Mouse (Mus musculus): ENCODE data around the gene Dpyd. TPM values are rescaled to one million over a fixed set of nuclear protein-coding genes. Genes with fewer than 3 reads are reported as not detected.

Gene Dpyd
- total and polyA plus RNA-seq, 2 experiments from 2014 or later = 3.7 to 4.1 TPM

DNA sequence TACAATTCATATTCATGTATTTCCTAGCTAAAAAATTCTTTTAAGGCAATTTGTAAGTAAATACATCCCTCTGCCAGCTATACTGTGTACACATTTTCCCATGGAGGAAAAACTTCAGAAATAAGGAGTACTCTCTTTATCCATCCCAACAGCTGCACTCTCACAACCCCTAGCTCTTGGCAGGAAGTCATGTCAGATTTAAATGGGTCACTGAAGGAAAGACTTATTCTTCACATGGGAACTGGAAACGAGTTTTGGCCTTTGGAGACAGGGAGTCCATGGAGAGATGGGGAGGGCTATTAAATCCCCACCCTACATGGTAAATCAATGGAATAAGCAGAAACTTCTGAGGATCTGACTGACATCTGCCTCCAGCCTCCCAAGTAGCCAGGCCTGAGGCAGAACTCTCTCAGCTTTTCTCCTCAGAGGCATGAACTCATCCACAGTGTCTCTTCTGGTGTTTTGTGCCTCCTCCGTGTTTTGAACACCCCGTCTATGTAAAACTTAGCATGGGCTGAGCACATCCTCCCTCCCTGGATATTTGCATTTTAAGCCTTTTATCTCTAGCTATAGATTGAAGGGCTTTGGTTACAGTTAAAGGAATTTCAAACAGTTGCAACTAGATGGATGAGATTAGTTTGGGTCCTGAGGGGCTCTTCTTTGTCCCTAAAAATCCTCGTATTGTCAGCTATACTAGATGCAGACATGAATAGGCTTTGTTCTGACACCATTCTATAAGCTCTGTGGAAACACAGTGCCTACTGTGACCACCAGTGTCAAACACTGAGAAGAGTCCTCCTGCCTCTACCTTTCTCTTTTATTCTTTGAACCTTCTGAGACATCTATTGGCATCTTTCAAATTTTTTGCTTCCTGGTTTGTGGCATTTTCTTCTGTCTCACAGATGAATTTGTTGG is 288.9 kb downstream of the Dpyd start:
- Histone ChIP-seq H3K9ac (replicated peaks; ENCODE audit: low read length) (no peak overlapping the region), H3K4me2 (ENCODE audit: low read depth, low read length) (no peak overlapping the region), H3K27ac (no peak overlapping the region), H3K9me3 (ENCODE audit: low read length) (no peaks in the 10 kb centered on the region), H3K4me1 (ENCODE audit: insufficient read depth, low read length) (no peaks in the 10 kb centered on the region), H3K36me3 (ENCODE audit: insufficient read depth, low read length) (no peaks in the 10 kb centered on the region), H3K4me3 (ENCODE audit: low read length) (no peak overlapping the region), H3K27me3 (ENCODE audit: insufficient read depth, low read length) (no peaks in the 10 kb centered on the region)
- ATAC-seq (no peak), DNase-seq (ENCODE audit: low spot score) (no peak)
- 21% methylated on average over 4 of the region's 4 CpGs for WGBS
- TF ChIP-seq CTCF (IDR thresholded peaks at IDR 0.05; ENCODE audit: low read depth) = no peak

GRCm38 (mm10) chr3:118852711-118853110 is 290.8 kb downstream of the Dpyd start:
- H3K4me2 ChIP-seq (ENCODE audit: low read depth, low read length) = no peak overlapping the region
- H3K36me3 ChIP-seq (ENCODE audit: insufficient read depth, low read length) = no peaks in the 10 kb centered on the region
- WGBS = 82% methylated on average over 5 of the region's 5 CpGs
- H3K9ac ChIP-seq (replicated peaks; ENCODE audit: low read length) = no peak overlapping the region
- H3K27ac ChIP-seq = no peak overlapping the region
- H3K4me1 ChIP-seq (ENCODE audit: insufficient read depth, low read length) = no peaks in the 10 kb centered on the region
- no peaks in the 10 kb centered on the region for H3K27me3 ChIP-seq (ENCODE audit: insufficient read depth, low read length)
- no peak overlapping the region for H3K4me3 ChIP-seq (ENCODE audit: low read length)
- TF ChIP-seq CTCF (IDR thresholded peaks at IDR 0.05; ENCODE audit: low read depth) = no peak
- DNase-seq (ENCODE audit: low spot score) = no peak
- H3K9me3 ChIP-seq (ENCODE audit: low read length) = no peaks in the 10 kb centered on the region
- no peak for ATAC-seq

DNA sequence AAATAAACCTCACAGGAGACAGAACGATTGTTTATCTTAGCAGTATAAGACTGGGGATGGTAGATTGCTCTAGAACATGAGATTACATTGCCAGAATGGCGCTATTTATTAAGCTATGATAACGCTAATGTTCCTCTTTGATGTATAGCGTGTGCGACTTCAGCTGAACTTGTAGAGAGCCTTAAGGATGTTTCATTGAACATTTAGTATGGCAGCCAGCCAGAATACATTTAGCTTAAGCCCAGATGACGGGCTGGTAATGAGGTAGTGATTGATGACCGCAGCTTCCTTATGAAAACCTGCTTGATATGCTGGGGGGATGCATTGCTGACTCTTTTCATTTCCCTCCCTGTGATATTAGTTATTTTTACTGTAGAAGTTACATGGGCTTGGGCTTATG is 293.5 kb downstream of the Dpyd start:
- H3K4me2 ChIP-seq (ENCODE audit: low read depth, low read length) = no peak overlapping the region
- no peaks in the 10 kb centered on the region for H3K36me3 ChIP-seq (ENCODE audit: insufficient read depth, low read length)
- H3K9me3 ChIP-seq (ENCODE audit: low read length) = no peaks in the 10 kb centered on the region
- no peak for TF ChIP-seq CTCF (IDR thresholded peaks at IDR 0.05; ENCODE audit: low read depth)
- no peak overlapping the region for H3K4me3 ChIP-seq (ENCODE audit: low read length)
- 57% methylated on average over 7 of the region's 7 CpGs for WGBS
- H3K27me3 ChIP-seq (ENCODE audit: insufficient read depth, low read length) = no peaks in the 10 kb centered on the region
- H3K9ac ChIP-seq (replicated peaks; ENCODE audit: low read length) = no peak overlapping the region
- ATAC-seq (no peak), DNase-seq (ENCODE audit: low spot score) (peak; percentile 44)
- no peak overlapping the region for H3K27ac ChIP-seq
- no peaks in the 10 kb centered on the region for H3K4me1 ChIP-seq (ENCODE audit: insufficient read depth, low read length)

DNA sequence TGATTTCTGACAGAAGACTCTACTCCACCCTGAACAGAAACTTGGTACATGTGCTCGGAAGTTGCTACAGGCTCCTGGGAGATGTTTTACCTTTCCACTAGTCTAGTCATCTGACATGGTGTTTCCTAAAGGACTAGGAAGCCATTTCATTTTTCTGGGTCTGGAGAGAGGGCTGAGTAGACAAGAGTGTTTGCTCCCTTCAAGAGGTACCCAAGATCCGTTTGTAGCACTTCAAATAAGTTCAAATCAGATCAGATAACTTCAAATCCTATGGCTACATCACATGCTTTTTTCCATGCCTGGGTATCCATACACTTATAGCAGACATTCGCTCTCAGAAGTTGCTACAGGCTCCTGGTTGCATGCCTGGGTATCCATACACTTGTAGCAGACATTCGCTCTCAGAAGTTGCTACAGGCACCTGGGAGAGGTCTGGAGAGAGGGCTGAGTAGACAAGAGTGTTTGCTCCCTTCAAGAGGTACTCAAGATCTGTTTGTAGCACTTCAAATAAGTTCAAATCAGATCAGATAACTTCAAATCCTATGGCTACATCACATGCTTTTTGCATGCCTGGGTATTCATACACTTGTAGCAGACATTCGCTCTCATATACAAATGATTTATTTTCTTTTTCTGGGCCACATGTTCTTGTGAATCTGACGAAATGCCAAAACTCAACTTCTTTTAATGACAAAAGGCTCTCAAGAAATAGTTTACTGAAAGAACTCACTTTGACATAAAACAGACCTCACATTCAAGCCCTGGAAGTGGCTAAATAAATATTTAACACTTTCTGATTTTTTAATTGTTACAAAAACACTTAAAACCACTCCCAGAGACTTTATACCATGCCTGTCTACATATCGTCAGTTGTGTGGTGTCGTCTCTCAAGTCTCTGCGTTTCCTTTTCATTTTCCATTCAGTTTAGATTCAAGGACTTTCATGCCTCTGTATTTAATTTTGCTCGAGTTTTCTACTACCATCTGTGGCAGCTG is 307.5 kb downstream of the Dpyd start:
- no peaks in the 10 kb centered on the region for H3K9me3 ChIP-seq (ENCODE audit: low read length)
- H3K4me2 ChIP-seq (ENCODE audit: low read depth, low read length) = no peak overlapping the region
- no peak for TF ChIP-seq CTCF (IDR thresholded peaks at IDR 0.05; ENCODE audit: low read depth)
- DNase-seq (ENCODE audit: low spot score) = no peak
- no peak for ATAC-seq
- H3K27ac ChIP-seq = no peak overlapping the region
- H3K4me1 ChIP-seq (ENCODE audit: insufficient read depth, low read length) = no peaks in the 10 kb centered on the region
- H3K9ac ChIP-seq (replicated peaks; ENCODE audit: low read length) = no peak overlapping the region
- H3K36me3 ChIP-seq (ENCODE audit: insufficient read depth, low read length) = no peaks in the 10 kb centered on the region
- H3K4me3 ChIP-seq (ENCODE audit: low read length) = no peak overlapping the region
- 87% methylated on average over 10 of the region's 10 CpGs for whole genome bisulfite sequencing
- no peaks in the 10 kb centered on the region for H3K27me3 ChIP-seq (ENCODE audit: insufficient read depth, low read length)

DNA sequence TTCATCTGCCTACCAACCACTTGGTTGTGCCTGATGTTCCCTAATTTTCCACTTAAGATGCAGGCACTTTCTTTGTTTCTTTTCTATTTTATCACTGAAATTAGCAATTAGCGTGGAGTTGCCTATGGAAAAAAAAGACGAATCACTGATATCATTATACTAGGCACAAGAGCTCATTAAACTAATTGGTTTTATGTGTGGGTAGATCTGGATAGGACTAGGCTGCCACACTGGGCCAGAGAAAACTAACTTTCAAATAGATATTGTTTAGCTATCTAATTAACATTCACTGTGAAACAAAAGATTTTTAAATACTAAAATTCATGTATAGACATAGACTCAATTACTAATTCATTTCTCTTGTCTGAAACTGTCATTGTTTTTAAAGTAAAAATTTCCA is 313.9 kb downstream of the Dpyd start:
- no peak overlapping the region for H3K4me3 ChIP-seq (ENCODE audit: low read length)
- no peaks in the 10 kb centered on the region for H3K4me1 ChIP-seq (ENCODE audit: insufficient read depth, low read length)
- no peak for TF ChIP-seq CTCF (IDR thresholded peaks at IDR 0.05; ENCODE audit: low read depth)
- no peak for ATAC-seq
- WGBS = 64% methylated on average over 2 of the region's 2 CpGs
- no peak overlapping the region for H3K9ac ChIP-seq (replicated peaks; ENCODE audit: low read length)
- no peak overlapping the region for H3K27ac ChIP-seq
- no peak overlapping the region for H3K4me2 ChIP-seq (ENCODE audit: low read depth, low read length)
- H3K36me3 ChIP-seq (ENCODE audit: insufficient read depth, low read length) = no peaks in the 10 kb centered on the region
- DNase-seq (ENCODE audit: low spot score) = no peak
- no peaks in the 10 kb centered on the region for H3K27me3 ChIP-seq (ENCODE audit: insufficient read depth, low read length)
- H3K9me3 ChIP-seq (ENCODE audit: low read length) = no peaks in the 10 kb centered on the region

DNA sequence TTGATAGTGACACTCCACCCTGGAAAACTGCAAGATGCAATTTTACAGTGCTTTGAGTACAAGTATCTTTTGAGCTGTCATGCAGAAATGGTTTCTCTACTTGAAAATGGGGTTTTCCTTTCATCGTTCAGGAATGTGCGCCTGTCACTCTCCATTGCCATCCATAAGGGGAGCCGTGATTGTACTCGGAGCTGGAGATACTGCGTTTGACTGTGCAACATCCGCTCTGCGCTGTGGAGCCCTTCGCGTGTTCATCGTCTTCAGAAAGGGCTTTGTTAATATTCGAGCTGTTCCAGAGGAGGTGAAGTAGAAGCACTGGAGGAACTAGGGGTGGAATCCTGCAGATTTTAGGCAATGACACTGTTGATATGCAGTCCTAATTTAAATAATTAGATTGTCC is 337.1 kb downstream of the Dpyd start:
- no peak overlapping the region for H3K4me2 ChIP-seq (ENCODE audit: low read depth, low read length)
- peak; percentile 12 for DNase-seq (ENCODE audit: low spot score)
- WGBS = 85% methylated on average over 11 of the region's 11 CpGs
- no peaks in the 10 kb centered on the region for H3K27me3 ChIP-seq (ENCODE audit: insufficient read depth, low read length)
- ATAC-seq = no peak
- H3K9ac ChIP-seq (replicated peaks; ENCODE audit: low read length) = no peak overlapping the region
- TF ChIP-seq CTCF (IDR thresholded peaks at IDR 0.05; ENCODE audit: low read depth) = no peak
- H3K9me3 ChIP-seq (ENCODE audit: low read length) = no peaks in the 10 kb centered on the region
- no peak overlapping the region for H3K27ac ChIP-seq
- no peaks in the 10 kb centered on the region for H3K4me1 ChIP-seq (ENCODE audit: insufficient read depth, low read length)
- no peaks in the 10 kb centered on the region for H3K36me3 ChIP-seq (ENCODE audit: insufficient read depth, low read length)
- H3K4me3 ChIP-seq (ENCODE audit: low read length) = no peak overlapping the region

Data from hindbrain, postnatal 0 days (tissue).